Mouse (Mus musculus) induced T-regulatory cell, adult 2 months (primary cell): ENCODE results near the gene Fhl4.

ENCODE experiments used
- DNase-seq: peaks from one replicate; pipeline ENCODE4 v3.0.0-alpha.2; 2012; ENCODE audit warnings: low read depth

The Fhl4 gene

DNA sequence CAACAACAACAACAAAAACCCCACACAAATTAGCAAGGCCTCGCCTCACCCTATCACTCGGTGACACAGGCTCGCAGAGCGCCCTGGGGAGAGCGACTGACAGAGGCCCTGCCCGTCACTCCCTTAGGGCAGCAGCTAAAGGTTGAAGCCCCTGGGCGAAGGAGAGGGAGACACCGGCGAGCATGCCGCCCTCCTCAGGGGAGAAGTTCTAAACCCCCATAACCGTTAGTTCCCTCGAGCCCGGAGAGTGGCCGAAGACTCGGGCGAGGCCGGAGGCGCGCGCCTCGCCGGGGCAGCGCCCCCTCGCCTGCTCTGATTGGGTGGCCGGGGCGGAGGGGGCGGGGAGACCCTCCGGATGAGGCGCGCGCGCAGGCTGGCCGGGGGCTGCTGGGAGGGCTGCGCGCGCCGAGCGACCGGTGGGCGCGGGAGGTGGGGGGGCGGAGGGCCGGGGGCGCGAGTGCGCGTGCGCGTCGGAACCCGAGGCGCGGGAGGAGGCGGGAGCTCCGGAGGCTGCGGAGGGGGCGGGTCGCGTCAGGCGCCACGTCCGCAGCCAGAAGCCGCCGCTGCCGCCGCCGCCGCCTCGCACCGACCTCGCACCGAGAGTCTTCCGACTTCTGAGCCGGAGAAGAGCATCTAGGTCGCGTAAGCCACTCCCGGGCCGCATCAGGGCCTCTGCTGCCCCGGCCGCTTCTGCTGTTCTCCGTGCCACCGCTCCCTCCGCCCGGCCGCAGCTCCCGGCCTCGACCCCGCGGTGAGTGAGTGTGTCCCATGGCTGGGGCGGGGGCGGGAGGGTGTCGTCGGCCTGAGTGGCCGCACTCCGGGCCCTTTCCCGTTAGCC, at the start of gene Fhl4, which contains the start of gene Tmem263:
Gene Fhl4, minus strand, starts transcription at position 249 of the 838 bp plus-strand sequence.
Gene Tmem263, plus strand, starts transcription at position 381 of the 838 bp plus-strand sequence.
- DNase-seq: peak; percentile 92

DNA sequence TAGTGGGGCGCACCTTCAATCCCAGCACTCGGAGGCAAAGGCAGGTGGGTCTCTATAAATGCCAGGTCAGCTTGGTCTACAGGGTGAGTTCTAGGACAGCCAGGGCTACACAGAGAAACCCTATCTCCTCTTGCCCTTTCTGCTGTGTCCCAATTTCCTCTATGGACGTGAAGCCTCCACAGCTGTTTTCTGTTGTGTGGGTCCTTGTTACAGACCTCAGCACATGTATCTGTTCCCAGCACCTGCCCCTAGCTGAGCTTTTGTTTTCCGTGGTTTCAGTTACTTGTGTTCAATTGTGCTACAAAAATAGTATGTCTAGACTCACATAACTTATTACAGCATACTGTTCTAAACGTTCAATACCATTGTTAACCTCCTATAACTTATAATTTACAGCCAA, 46.9 kb upstream of the Fhl4 start:
- DNase-seq: no peak

DNA sequence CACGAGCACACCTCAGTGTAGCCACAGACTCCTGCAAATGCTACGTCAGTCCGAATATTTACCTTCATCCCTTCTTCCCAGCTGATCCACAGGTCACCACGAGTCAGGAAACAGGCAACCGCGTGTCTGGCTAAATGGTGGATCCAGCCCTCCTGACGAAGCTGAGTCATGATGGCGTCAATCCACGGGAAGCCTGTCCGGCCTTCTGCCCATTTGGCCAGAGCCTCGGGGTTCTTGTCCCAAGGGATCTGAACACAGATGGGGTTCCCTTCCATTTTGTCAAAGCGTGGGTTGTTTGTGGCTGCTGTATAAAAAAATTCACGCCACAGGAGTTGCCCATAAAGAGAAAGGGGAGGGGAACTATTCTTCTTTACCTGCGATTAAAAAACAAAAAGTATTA, 44.0 kb upstream of the Fhl4 start:
- no peak for DNase-seq

DNA sequence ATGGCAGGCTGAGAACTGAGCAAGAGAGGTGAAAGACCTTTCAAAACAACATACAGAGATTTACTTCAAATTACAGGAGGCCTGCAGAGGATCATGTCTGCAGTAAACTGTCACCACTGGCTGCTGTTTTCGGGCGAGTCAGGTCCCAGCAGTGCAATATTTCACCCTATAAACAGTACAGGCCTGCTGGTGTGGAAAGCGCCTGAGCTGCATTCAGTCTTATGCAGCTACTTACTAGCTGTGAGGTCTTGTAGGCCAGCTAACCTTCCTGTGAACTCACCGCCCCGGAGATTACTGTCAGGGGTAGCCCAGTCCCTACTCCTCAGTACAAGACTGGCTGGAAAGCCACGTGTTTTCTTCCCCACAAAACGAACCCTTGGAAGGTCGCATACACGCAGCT, 39.2 kb upstream of the Fhl4 start:
- no peak for DNase-seq

DNA sequence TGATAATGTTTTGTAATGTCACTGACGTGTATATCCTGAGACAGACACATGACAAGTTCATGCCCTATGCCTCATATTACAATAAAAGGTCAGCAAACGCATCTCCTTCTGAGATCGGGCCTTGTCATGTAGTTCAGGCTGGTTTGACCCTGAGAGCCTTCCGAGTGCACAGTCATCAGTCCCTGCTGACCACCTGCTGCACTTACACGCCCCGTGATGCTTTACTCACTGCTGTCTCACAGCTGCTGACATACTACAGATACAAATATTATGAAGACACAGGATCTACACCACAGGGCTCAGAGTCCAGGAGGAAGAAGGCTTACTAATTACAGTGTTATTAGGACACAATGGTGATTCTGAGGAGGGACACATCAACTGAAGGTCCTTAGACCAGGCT, 34.3 kb upstream of the Fhl4 start:
- DNase-seq: no peak

DNA sequence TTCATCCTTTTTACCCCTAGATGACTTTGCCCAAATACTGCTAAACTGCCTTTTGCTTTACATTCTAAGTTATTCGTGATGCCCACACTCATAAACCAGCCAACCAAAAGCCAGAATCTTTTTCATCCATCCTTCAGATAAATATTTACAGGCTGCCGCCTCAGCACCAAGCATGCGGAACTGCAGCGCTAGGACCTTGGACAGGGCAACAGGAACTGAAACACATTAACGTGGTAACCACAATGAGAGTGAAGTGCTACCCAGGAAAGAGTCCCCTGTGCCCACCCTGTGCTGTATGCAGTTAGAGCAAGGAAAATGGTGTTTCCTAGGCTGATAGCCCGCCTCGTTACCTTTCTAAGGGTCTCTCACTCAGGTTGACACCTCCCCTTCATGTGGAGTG, 26.2 kb upstream of the Fhl4 start:
- peak; percentile 57 for DNase-seq

DNA sequence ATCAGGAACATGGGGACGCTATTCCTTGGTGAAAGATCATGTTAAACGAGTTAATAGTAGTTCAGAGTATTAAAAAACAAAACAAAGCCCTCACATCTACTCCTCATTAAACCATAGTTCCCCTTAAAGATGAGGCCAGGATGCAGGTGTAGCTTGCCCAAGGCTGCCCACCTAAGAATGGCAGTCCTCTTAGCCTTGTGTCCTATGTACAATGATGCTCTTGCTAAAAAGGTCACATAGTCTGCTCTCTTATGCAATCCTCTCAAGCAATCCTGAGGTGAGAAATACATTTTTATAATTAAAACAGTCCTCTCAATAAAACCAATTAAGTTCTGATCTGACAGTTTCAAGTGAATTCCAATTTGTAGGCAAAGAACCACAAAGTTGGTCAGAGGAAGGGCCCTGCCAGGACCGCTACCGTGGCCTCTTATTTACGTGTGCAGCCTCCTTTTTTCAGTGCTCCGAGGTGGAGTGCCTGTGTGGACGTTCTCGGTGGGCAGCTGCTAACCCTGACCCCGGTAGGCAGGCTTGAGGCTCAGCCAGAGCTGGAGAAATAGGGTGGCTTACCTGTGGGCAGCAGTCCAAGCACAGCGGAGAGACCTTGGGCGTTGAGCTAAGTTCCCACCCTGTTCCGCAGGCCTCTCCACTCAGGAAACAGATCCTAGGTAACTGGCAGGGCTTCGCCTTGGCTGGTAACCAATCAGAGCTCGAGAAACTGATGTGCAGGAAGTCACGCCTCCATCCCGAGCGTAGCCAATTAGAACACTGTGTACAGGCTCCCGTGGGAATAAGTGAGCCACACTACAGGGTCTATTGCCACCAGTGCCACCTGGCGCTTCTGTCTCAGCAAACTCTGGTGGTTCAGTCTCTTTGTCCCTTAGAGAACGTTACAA, 25.3 kb upstream of the Fhl4 start, which contains the start of gene Mterf2:
Gene Mterf2, minus strand, starts transcription at position 633 of the 893 bp plus-strand sequence.
- peak; percentile 96 for DNase-seq

DNA sequence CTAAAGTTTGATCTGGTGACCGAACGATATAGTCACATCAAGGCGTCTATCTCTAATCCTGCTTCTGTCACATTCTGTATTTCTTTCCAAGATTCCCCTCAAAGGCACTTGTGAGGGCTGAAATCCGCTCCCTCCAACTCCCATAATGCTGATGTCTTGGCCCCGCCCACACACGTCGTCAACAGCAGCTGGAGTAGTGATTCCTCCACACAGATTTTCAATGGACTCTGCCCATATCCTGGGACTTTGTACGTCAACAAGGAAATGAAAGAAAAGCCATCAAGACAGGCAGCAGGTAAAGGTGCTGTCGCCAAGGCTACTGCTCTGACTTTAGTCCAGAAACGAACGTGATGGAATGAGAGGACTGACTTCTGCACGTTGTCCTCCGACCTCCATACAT, 22.9 kb upstream of the Fhl4 start:
- DNase-seq: no peak

DNA sequence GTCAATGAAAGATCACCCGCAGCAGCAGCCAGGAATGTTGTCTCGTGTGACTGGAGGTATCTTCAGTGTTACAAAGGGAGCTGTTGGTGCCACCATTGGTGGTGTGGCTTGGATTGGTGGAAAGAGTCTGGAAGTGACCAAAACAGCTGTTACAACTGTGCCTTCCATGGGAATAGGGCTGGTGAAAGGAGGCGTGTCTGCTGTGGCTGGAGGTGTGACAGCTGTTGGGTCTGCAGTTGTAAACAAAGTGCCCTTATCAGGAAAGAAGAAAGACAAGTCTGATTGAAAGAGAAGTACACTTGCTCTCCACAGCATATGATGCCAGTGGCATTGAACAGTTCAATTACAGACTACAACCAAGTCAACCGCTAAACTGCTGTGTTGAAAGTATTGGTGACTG, 12.1 kb upstream of the Fhl4 start:
- DNase-seq: no peak

DNA sequence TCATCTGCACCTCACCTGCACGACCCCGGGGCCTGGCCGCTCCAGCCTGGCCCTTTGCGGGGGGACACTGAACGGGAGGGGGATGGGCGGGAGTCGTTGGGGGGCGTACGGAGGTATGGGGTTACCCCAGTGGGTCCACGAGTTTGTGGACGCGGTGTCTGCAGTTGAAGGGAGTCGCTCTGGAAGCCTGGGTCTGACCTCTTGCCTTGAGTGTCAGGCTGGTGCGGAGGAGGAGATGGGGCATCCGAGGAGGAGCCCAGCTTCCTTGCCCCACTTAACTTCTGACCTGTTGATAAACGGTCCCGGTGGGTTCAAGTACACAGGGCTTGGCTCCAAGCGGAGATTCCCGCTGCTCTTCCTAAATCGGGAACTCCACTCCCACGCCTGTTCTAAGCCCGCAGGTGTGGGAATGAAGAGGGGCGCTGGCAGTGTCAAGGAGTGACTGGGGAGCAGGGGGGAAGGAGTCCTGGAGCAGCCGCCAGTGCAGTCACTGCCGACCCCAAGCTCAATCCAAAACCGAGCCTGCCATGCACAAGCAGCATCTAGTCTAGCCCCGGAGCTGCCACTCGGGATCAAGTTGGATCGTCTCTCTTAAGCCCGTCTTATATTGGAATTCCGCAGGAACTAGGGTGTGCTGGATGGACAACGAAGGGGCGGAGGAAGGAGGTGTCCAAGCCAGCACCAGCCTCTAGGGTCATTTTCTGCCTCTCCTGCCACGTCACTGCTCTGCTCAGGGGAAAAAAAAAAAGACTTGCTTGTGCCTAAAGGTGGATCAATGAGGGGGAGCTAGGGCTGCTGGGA, 990 bp upstream of the Fhl4 start:
- peak; percentile 50 for DNase-seq

DNA sequence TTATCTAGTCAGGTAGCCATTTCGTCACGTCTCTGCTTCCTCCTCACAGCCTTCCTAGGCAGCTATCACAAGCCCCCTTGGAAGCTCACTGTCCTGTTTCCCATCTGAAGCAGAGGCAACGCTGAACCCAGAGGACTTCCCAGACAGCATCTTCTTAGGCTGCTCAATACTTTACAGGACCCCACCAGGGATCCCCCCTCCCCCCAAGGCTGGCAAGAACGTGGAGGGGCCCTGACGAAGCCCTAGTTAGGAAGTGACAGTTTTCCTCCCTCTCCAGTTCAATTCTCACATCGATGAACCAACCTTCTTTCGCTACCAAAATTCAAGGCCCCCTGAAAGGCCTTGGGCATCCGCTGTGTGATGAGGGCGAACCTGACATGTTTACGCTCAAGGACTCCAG, 454 bp downstream of the Fhl4 start:
- DNase-seq: no peak

DNA sequence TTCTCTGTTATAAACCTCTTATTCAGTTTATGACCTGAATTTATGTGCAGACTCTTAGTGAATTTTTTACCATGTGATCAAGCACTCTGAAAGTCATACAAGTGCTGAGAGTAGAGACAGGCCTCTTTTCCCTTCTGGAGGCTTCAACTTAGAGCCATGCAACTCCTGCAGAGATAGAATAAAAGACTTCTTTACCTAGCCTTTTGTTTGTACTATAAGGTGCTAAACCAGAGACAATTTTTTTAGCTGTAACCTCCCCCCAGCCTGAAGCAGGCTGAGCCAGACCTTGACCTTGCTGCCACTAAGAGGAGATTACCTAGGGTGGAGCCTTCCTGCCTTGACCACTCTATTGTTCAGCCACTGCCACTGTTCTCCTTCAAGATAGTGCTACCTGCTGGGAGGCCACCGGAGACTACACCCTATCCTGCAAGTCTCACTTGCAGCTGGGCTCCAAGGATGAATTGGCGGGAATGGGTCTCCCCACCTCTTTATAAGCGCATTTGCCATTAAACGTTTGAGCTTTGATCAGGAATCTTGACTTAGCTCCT, 30.6 kb downstream of the Fhl4 start:
- no peak for DNase-seq

DNA sequence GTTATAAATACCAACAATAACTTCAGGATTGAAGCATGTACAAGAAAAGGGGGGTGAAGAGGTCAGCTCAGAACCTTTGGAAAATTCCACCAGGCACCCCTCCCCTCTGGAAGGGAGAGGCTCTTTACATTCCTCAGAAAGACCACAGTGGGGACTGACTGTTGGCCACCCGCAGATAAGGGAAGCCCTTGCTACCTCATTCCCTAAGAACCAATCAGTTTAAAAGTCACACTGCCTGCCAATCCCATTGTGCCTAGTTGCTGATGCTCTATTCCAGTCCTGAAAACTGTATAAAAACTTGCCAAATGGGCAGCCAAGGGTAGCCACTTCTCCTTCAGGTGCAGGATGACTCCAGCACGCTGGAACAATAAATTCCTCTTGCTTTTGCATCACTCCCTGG, 47.4 kb downstream of the Fhl4 start:
- no peak for DNase-seq

DNA sequence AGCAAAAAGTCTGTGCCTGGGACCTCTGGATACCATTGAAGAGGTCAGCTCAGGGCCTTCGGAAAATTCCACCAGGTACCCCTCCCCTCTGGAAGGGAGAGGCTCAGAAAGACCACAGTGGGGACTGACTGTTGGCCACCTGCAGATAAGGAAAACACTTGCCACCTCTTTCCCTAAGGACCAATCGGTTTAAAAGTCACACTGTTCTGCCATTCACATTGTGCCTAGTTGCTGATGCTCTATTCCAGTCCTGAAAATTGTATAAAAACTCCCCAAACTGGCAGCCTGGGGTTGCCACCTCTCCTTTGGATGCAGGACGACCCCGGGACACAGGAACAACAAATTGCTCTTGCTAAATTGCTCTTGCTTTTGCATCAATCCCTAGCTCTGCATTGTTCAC, 49.8 kb downstream of the Fhl4 start:
- no peak for DNase-seq

DNA sequence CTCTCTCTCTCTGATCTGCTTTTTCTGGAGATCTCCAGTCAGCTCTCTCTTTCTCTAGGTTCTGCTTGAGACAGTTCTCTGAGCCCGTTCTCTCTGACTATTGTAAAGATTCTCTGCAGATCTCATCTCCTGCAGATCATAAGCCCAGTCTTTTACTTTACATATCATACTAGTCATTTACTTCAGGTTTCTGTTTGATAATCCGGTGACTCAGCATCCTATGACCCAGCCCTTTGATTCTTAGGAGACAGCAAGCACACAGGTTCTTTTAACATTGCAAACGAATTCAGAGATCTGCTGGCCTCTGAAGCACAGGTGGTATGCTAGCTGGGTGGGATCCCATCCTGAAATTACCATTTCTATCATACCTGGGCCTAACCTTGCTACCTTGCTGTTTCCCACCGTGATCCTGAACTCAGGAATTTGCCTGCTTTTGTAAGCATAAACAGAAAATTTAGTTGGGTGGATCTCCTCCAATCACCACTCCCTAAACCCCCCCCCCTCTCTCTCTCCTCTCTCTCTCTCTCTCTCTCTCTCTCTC, 51.6 kb downstream of the Fhl4 start:
- no peak for DNase-seq

DNA sequence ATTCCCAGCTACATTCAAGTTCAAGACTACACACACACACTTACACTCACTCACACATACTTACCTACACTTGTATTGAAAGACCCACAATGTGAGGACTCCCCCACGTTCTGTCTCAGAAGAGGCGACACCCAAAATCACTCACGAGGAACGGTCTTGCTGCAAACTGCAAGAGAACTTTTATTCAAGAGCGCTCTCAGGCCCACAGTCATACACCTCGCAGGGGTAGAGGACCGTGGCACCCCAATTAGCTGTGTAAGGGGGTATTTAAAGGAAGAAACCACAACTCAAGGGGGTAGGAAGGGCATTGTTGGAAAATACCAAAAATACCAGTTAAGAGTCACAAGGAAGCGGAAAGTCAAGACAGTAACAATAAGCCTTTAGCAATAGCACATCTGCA, 54.3 kb downstream of the Fhl4 start:
- no peak for DNase-seq

DNA sequence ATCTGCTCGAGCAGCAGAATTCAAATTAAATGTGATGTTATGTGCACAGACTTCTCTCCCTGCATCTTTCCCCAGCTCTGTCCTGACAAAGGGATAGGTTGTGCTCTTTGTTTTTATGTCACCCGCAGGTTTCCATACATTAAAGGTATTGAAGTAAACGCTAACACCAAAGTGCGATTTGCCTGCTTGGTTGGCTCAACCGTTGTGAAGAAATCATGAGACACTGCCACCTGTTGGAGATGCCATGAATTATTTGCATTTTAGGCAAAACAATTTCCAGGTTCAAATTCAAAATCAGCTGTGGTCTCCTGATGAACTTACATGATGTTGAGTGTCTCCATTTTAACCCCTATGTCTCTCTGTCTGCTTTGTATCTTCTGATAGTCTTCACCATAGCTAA, 55.7 kb downstream of the Fhl4 start:
- DNase-seq: peak; percentile 74
